Mouse (Mus musculus) spleen, adult 2 months (tissue): Measurements from ENCODE around the gene Tnfrsf19. TPM values are rescaled to one million over a fixed set of nuclear protein-coding genes. Genes with fewer than 3 reads are reported as not detected.

Experiments used
- DNase-seq, 2 experiments: peaks; one replicate each; pipeline versions ENCODE4 v3.0.0 to v3.0.0-alpha.2; 2012 to 2021; ENCODE audit warnings: low spot score in 2 of 2, low read depth in 1 of 2
- H3K27ac ChIP-seq: fragments of 200-500 bp; 2 replicates; pipeline ENCODE4 v1.5.1; 2012; ENCODE audit warnings: low read length, inconsistent platforms; ENCODE audit not compliant: insufficient read depth
- H3K27me3 ChIP-seq: fragments of 200-500 bp; 2 replicates; pipeline ENCODE4 v1.6.1; 2012; ENCODE audit warnings: mild to moderate bottlenecking, moderate library complexity, low read length, inconsistent platforms; ENCODE audit not compliant: control insufficient read depth, insufficient read depth
- H3K36me3 ChIP-seq: fragments of 200-500 bp; 2 replicates; pipeline ENCODE4 v1.6.1; 2012; ENCODE audit warnings: mild to moderate bottlenecking, low read length, inconsistent platforms; ENCODE audit not compliant: control insufficient read depth, insufficient read depth
- H3K4me1 ChIP-seq: fragments of 200-500 bp; 2 replicates; pipeline ENCODE4 v1.6.1; 2011; ENCODE audit warnings: inconsistent platforms; ENCODE audit not compliant: control insufficient read depth, insufficient read depth, insufficient read length
- H3K4me3 ChIP-seq: fragments of 200-500 bp; 2 replicates; pipeline ENCODE4 v1.5.1; 2011; ENCODE audit warnings: mild to moderate bottlenecking, inconsistent platforms; ENCODE audit not compliant: insufficient read depth, insufficient read length; ENCODE audit errors: extremely low read depth
- CTCF ChIP-seq: fragments of 200-500 bp; IDR thresholded peaks from 2 replicates; pipeline ENCODE4 v1.5.1; 2011; ENCODE audit warnings: mild to moderate bottlenecking, inconsistent platforms; ENCODE audit not compliant: insufficient read depth, insufficient read length, insufficient replicate concordance; ENCODE audit errors: extremely low read depth
- POLR2A ChIP-seq: fragments of 200-500 bp; IDR thresholded peaks from 2 replicates; pipeline ENCODE4 v1.6.1; 2011; ENCODE audit warnings: low read depth, low read length, inconsistent platforms
- WGBS: fragments of 180-500 bp; shearing (Covaris S2); methylation state at CpG from one replicate; pipeline ENCODE4 v1.1.7; 2018; 5-methylcytosine and 5-hydroxymethylcytosine counted together
- polyA plus RNA-seq: library from polyadenylated mRNA; depleted of rRNA; stranded (reverse); fragments of >200 nt; gene quantifications from 2 replicates; pipeline ENCODE4 v1.2.3, GENCODE M21; 2012

Tnfrsf19 gene
- polyA plus RNA-seq, 1 experiment = 1.2 TPM

- no peaks in the 10 kb centered on the region for H3K36me3 ChIP-seq
- no peaks in the 10 kb centered on the region for H3K4me1 ChIP-seq
- H3K4me3 ChIP-seq = no peak overlapping the region
- no peak overlapping the region for H3K27ac ChIP-seq
- TF ChIP-seq POLR2A = no peak
- no peak for TF ChIP-seq CTCF
- WGBS = 30% methylated on average over 6 of the region's 6 CpGs
- DNase-seq = no peak
- no peaks in the 10 kb centered on the region for H3K27me3 ChIP-seq
Observed at GRCm38 (mm10) chr14:60988228-60988627, 58.1 kb downstream of the Tnfrsf19 start.

GRCm38 (mm10) chr14:60986926-60987325, 59.4 kb downstream of the Tnfrsf19 start:
- no peak for TF ChIP-seq CTCF
- no peak for TF ChIP-seq POLR2A
- 87% methylated on average over 5 of the region's 5 CpGs for WGBS
- DNase-seq = no peak
- H3K4me3 ChIP-seq = no peak overlapping the region
- H3K27me3 ChIP-seq = no peaks in the 10 kb centered on the region
- H3K4me1 ChIP-seq = no peaks in the 10 kb centered on the region
- H3K27ac ChIP-seq = no peak overlapping the region
- H3K36me3 ChIP-seq = no peaks in the 10 kb centered on the region

- 34% methylated on average over 4 of the region's 4 CpGs for WGBS
- no peak for DNase-seq
- H3K4me1 ChIP-seq = no peaks in the 10 kb centered on the region
- TF ChIP-seq CTCF (no peak), POLR2A (no peak)
- no peaks in the 10 kb centered on the region for H3K27me3 ChIP-seq
- H3K4me3 ChIP-seq = no peak overlapping the region
- H3K36me3 ChIP-seq = no peaks in the 10 kb centered on the region
- no peak overlapping the region for H3K27ac ChIP-seq
Observed at GRCm38 (mm10) chr14:60985077-60985476, 61.2 kb downstream of the Tnfrsf19 start.

GRCm38 (mm10) chr14:60984266-60984665, 62.0 kb downstream of the Tnfrsf19 start:
- no peak for DNase-seq
- WGBS = 89% methylated on average over 6 of the region's 6 CpGs
- Histone ChIP-seq H3K27me3 (no peaks in the 10 kb centered on the region), H3K36me3 (no peaks in the 10 kb centered on the region), H3K4me1 (no peaks in the 10 kb centered on the region), H3K27ac (no peak overlapping the region), H3K4me3 (no peak overlapping the region)
- TF ChIP-seq POLR2A = no peak
- no peak for TF ChIP-seq CTCF

GRCm38 (mm10) chr14:60982126-60982525, 64.2 kb downstream of the Tnfrsf19 start:
- DNase-seq = no peak
- Histone ChIP-seq H3K27ac (no peak overlapping the region), H3K4me3 (no peak overlapping the region), H3K27me3 (no peaks in the 10 kb centered on the region), H3K4me1 (no peaks in the 10 kb centered on the region), H3K36me3 (no peaks in the 10 kb centered on the region)
- no peak for TF ChIP-seq CTCF
- TF ChIP-seq POLR2A = no peak

GRCm38 (mm10) chr14:60980244-60980887, 65.9 kb downstream of the Tnfrsf19 start:
- Histone ChIP-seq H3K27me3 (no peaks in the 10 kb centered on the region), H3K4me3 (no peak overlapping the region), H3K27ac (no peak overlapping the region), H3K4me1 (no peaks in the 10 kb centered on the region), H3K36me3 (no peaks in the 10 kb centered on the region)
- TF ChIP-seq CTCF = no peak
- WGBS = 95% methylated on average over 5 of the region's 5 CpGs
- no peak for DNase-seq

GRCm38 (mm10) chr14:60978129-60978528, 68.2 kb downstream of the Tnfrsf19 start:
- no peak for DNase-seq
- Histone ChIP-seq H3K4me1 (no peaks in the 10 kb centered on the region), H3K36me3 (no peaks in the 10 kb centered on the region), H3K4me3 (no peak overlapping the region), H3K27ac (no peak overlapping the region), H3K27me3 (no peaks in the 10 kb centered on the region)
- WGBS = 74% methylated on average over 6 of the region's 6 CpGs
- TF ChIP-seq CTCF (no peak), POLR2A (no peak)

- TF ChIP-seq CTCF (no peak), POLR2A (no peak)
- Histone ChIP-seq H3K4me3 (no peak overlapping the region), H3K27ac (no peak overlapping the region), H3K27me3 (no peaks in the 10 kb centered on the region), H3K4me1 (no peaks in the 10 kb centered on the region), H3K36me3 (no peaks in the 10 kb centered on the region)
- 90% methylated on average over 3 of the region's 3 CpGs for WGBS
- no peak for DNase-seq
Observed at GRCm38 (mm10) chr14:60976231-60976630, 70.1 kb downstream of the Tnfrsf19 start.
